Mouse (Mus musculus) liver, postnatal 0 days (tissue): ENCODE results near the gene Cyp26b1. TPM values are rescaled to one million over a fixed set of nuclear protein-coding genes. Genes with fewer than 3 reads are reported as not detected.
A peak's percentile ranks its signal among the peaks of the same experiment; 100 is the strongest.

ENCODE experiments used
- ATAC-seq: fragments of 200-750 bp; cut with Nextera tagmentation; 2 replicates; pipeline ENCODE4 v1.8.0; 2017; ENCODE audit warnings: mild to moderate bottlenecking, moderate library complexity
- DNase-seq: peaks from one replicate; pipeline ENCODE4 v3.0.0-alpha.2; 2016
- H3K27ac ChIP-seq: fragments of 300-500 bp; sonication (generic); 2 replicates; pipeline ENCODE4 v1.5.1; 2014; ENCODE audit warnings: antibody characterized with exemption, moderate library complexity, mild to moderate bottlenecking, low read depth
- H3K27me3 ChIP-seq: fragments of 300-500 bp; sonication (generic); 2 replicates; pipeline ENCODE4 v1.6.1; 2014; ENCODE audit warnings: low read length, control low read depth, mixed read lengths; ENCODE audit not compliant: insufficient read depth
- H3K36me3 ChIP-seq: fragments of 300-500 bp; sonication (generic); replicated peaks from 2 replicates; pipeline ENCODE4 v1.6.1; 2014; ENCODE audit warnings: mild to moderate bottlenecking, control low read depth, low read length, moderate library complexity, mixed read lengths; ENCODE audit not compliant: insufficient read depth
- H3K4me1 ChIP-seq: fragments of 300-500 bp; sonication (generic); 2 replicates; pipeline ENCODE4 v1.6.1; 2014; ENCODE audit warnings: antibody characterized with exemption, mild to moderate bottlenecking, control low read depth; ENCODE audit not compliant: insufficient read depth
- H3K4me2 ChIP-seq: fragments of 300-500 bp; sonication (generic); 2 replicates; pipeline ENCODE4 v1.6.1; 2014; ENCODE audit warnings: low read depth, mild to moderate bottlenecking, low read length, moderate library complexity, mixed read lengths
- H3K4me3 ChIP-seq: fragments of 300-500 bp; sonication (generic); 2 replicates; pipeline ENCODE4 v1.5.1; 2014; ENCODE audit warnings: low read depth, low read length
- H3K9ac ChIP-seq: fragments of 300-500 bp; sonication (generic); replicated peaks from 2 replicates; pipeline ENCODE4 v1.6.1; 2014; ENCODE audit warnings: mild to moderate bottlenecking, moderate library complexity
- H3K9me3 ChIP-seq: fragments of 300-500 bp; sonication (generic); 2 replicates; pipeline ENCODE4 v1.6.1; 2016; ENCODE audit warnings: mild to moderate bottlenecking, control low read depth, low read length, mixed read lengths
- CTCF ChIP-seq: sonication (generic); IDR thresholded peaks from 2 replicates; pipeline ENCODE4 v1.5.1; 2016; ENCODE audit warnings: antibody characterized with exemption, low read depth
- EP300 ChIP-seq: IDR thresholded peaks from 2 replicates; pipeline ENCODE4 v1.6.1; 2016; ENCODE audit warnings: antibody characterized with exemption, low read depth, mild to moderate bottlenecking
- WGBS: fragments of 180-500 bp; shearing (Covaris S2); extraction: QIAGEN DNeasy Blood & Tissue Kit; methylation state at CpG from one replicate; pipeline ENCODE4 v1.1.7; 2014; ENCODE audit not compliant: insufficient replicate concordance; 5-methylcytosine and 5-hydroxymethylcytosine counted together
- polyA plus RNA-seq: library from polyadenylated mRNA; unstranded; fragments of >200 nt; fragmentation: Nextera tagmentation; extraction: Ambion mirVana; gene quantifications from 2 replicates; pipeline ENCODE4 v1.2.1, GENCODE M21; 2015

The Cyp26b1 gene
- polyA plus RNA-seq, 1 experiment from 2014 or later: 0.14 TPM

DNA sequence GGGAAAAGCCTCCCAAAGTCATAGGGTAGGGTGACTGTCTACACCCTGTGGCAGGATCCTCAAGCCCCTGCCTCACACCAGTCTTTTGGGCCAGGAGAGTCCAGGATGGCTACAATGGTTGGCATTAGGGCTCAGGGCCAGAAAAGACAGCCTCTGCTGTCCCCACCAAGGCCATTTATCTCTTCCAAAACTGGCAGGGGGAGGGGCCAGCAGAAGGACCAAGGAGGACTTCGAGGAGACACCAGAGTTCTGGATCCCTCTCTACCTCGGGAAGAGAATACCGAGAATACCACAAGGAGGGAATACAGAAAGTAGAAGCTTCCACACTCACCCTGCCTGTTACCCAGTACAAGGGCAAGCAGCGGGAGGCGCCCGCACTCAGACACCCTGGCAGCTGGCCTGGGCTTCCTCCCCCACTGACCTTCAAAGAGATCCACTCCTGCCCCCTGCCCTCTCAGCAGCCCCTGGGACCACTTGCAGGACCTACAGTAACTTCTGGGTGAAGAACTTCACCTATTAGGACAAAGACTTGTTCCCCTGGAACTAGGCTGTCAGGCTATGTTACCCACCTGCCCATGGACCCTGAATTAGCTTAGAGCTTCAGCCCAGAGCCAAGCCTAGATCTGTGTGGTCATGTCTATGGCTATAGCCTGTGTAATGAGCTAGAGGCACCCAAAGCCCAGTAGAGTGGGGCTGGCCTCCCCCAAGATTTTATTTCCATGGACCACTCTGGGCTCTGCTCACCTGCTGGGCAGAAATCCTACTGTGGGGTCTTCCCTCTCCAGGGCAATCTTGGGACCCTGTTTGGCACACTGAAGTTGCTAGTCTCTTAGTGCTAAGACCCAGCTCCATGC is 12.5 kb downstream of the Cyp26b1 start:
- TF ChIP-seq CTCF: no peak
- TF ChIP-seq EP300: no peak
- Histone ChIP-seq H3K36me3 (no peaks in the 10 kb centered on the region), H3K27ac (no peak overlapping the region), H3K4me2 (no peak overlapping the region), H3K27me3 (peaks cover 67% of the 10 kb centered on the region), H3K9me3 (no peaks in the 10 kb centered on the region), H3K4me3 (no peak overlapping the region), H3K4me1 (peaks cover 28% of the 10 kb centered on the region), H3K9ac (no peak overlapping the region)
- DNase-seq (no peak), ATAC-seq (no peak)
- 68% methylated on average over 6 of the region's 6 CpGs for WGBS

DNA sequence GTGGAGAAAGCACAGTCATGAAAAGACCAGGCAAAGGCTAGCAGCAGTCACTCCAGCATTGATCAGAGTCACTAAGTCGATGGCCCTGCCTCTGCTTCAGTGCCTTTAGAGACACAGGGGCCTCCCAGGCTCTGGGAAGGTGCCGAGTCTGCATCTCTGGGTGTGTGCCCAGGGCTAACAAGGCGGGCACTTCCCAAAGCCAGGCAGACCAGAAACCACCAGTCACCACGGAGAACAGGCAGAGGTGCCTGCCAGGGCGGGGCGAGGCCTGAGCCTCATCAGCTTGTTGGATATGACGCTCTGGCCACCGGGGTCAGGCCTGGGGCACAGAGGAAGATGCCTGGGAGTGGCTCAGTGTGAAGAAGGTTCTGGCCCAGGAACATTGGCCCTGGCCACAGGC is 14.2 kb downstream of the Cyp26b1 start:
- no peak overlapping the region for H3K4me2 ChIP-seq
- H3K4me1 ChIP-seq: peaks cover 13% of the 10 kb centered on the region
- H3K4me3 ChIP-seq: no peak overlapping the region
- ATAC-seq (no peak), DNase-seq (no peak)
- peaks cover 50% of the 10 kb centered on the region for H3K27me3 ChIP-seq
- no peak overlapping the region for H3K9ac ChIP-seq
- no peak overlapping the region for H3K27ac ChIP-seq
- H3K36me3 ChIP-seq: no peaks in the 10 kb centered on the region
- TF ChIP-seq EP300 (no peak), CTCF (no peak)
- no peaks in the 10 kb centered on the region for H3K9me3 ChIP-seq
- 65% methylated on average over 8 of the region's 8 CpGs for WGBS

DNA sequence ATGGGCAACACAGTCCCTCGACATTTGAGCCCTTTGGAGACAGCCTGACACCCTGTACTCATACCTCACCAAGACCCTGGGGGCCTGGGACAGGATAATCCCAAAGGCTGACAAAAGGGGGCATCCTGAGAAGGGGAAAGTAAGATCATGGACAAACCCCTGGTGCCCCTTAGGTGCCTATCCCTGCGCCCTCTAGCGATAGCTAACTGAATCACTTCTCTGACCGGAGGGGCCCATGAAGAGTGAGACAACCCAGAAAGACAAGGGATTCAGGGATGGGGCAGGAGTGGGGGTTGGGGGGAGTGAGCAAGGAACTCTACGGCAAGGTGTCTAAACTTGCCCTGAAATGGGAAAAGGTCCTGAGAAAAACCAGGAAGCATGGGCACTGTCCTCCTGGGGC is 14.8 kb downstream of the Cyp26b1 start:
- TF ChIP-seq EP300: no peak
- TF ChIP-seq CTCF: peak; percentile 72
- no peak overlapping the region for H3K4me2 ChIP-seq
- H3K9ac ChIP-seq: no peak overlapping the region
- no peaks in the 10 kb centered on the region for H3K9me3 ChIP-seq
- DNase-seq (no peak), ATAC-seq (no peak)
- H3K27ac ChIP-seq: no peak overlapping the region
- H3K36me3 ChIP-seq: no peaks in the 10 kb centered on the region
- H3K4me1 ChIP-seq: peaks cover 11% of the 10 kb centered on the region
- WGBS: 13% methylated on average over 5 of the region's 5 CpGs
- H3K27me3 ChIP-seq: peaks cover 45% of the 10 kb centered on the region
- no peak overlapping the region for H3K4me3 ChIP-seq

DNA sequence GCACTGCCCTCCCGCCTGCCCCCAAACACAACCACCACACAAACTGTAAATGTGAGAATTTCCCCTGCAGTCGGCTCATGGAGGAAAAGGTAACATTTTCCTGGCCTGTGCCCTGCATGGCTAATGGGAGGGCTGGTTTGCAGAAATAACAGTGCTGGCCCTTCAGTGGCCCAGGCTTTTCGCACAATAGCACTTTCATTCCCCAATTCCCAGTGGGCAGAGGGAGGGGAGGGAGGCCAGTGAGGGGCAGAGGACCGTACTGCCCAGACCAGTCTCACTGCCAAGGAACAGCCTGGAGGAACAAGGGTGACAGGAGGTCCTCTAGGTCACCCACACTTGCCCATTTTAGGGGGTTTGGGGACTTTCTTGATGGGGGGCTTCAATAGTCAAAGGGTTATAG is 15.8 kb downstream of the Cyp26b1 start:
- no peak overlapping the region for H3K27ac ChIP-seq
- no peaks in the 10 kb centered on the region for H3K36me3 ChIP-seq
- no peaks in the 10 kb centered on the region for H3K9me3 ChIP-seq
- H3K4me1 ChIP-seq: peaks cover 1% of the 10 kb centered on the region
- ATAC-seq: no peak
- H3K4me3 ChIP-seq: no peak overlapping the region
- no peak overlapping the region for H3K9ac ChIP-seq
- WGBS: 79% methylated on average over 4 of the region's 4 CpGs
- peaks cover 34% of the 10 kb centered on the region for H3K27me3 ChIP-seq
- TF ChIP-seq EP300 (no peak), CTCF (no peak)
- no peak for DNase-seq
- H3K4me2 ChIP-seq: no peak overlapping the region

DNA sequence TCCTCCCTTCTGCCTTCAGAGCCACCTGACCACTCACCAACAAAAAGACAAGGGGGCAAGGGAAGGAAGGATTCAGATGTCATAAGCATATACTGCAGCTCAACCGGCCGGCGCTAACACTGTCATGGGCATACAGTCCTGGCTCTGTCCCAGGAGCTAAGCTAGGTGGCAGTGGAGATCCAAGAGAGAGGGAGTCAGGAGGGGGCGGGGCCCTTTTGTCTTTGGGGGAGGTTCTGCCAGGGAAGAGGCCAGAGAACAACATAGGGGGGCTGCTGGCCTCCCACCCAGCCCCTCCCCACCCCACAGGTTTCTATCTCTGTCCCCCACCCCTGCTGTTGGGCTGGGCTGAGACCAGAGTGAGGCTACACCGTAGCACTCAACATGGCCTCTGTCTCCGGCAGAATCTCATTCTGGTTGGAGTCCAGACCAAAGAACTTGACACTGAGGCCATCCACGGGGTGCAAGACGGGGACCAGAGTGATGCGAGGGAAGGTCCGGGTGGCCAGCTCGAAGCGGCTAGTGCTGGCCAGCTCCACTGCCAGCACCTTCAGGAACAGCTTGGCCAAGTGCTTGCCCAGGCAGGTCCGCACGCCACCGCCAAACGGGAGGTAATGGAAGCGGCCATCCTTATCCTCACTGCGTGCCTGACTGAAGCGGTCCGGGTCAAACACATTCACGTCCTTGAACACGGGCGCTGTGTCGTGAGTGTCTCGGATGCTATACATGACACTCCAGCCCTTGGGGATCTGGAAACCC is 19.6 kb downstream of the Cyp26b1 start:
- no peak overlapping the region for H3K9ac ChIP-seq
- H3K4me3 ChIP-seq: no peak overlapping the region
- ATAC-seq (no peak), DNase-seq (no peak)
- TF ChIP-seq CTCF: peak; percentile 40
- TF ChIP-seq EP300: no peak
- H3K27ac ChIP-seq: no peak overlapping the region
- H3K9me3 ChIP-seq: no peaks in the 10 kb centered on the region
- WGBS: 54% methylated on average over 25 of the region's 25 CpGs
- H3K36me3 ChIP-seq: no peaks in the 10 kb centered on the region
- peak overlapping the region; percentile 3; the same call in 1 of the 2 replicates for H3K4me2 ChIP-seq
- peaks cover 4% of the 10 kb centered on the region; the same call in 1 of the 2 replicates for H3K27me3 ChIP-seq
- no peaks in the 10 kb centered on the region for H3K4me1 ChIP-seq

DNA sequence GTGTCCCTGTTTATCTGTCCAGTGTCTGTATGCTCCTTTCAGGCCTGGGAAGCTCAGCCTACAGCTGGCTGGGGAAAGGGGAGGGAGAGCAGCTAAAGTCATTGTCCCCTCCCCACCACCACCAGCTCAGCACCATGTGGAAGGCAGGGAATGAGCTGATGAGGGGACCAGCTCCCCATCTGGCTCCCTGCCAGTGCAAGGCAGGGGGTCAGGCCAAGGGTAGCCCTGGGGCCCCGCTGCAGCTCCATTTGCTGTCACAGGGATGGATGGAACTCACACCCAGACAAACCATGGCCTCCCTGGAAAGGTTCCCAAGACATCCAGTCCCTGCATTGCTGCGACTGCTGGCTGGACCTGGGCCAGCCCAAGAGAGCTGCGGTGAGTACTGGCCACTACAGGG is 23.7 kb downstream of the Cyp26b1 start:
- no peaks in the 10 kb centered on the region for H3K27me3 ChIP-seq
- H3K4me2 ChIP-seq: no peak overlapping the region
- WGBS: 57% methylated on average over 3 of the region's 3 CpGs
- no peak overlapping the region for H3K4me3 ChIP-seq
- no peak for ATAC-seq
- no peak overlapping the region for H3K9ac ChIP-seq
- TF ChIP-seq EP300 (no peak), CTCF (no peak)
- no peaks in the 10 kb centered on the region for H3K4me1 ChIP-seq
- no peak for DNase-seq
- H3K27ac ChIP-seq: no peak overlapping the region
- no peaks in the 10 kb centered on the region for H3K9me3 ChIP-seq
- H3K36me3 ChIP-seq: no peaks in the 10 kb centered on the region
